Mouse (Mus musculus) kidney, adult 2 months (tissue): ENCODE measurements around the gene Ranbp9. TPM values are rescaled to one million over a fixed set of nuclear protein-coding genes. Genes with fewer than 3 reads are reported as not detected.

Experiments used
- DNase-seq: peaks from one replicate; pipeline ENCODE4 v3.0.0; 2021
- H3K27ac ChIP-seq: fragments of 200-500 bp; 2 replicates; pipeline ENCODE4 v1.5.1; 2012; ENCODE audit warnings: low read depth, low read length, control low read depth, inconsistent platforms; ENCODE audit not compliant: insufficient read depth
- H3K27me3 ChIP-seq: fragments of 200-500 bp; replicated peaks from 2 replicates; pipeline ENCODE4 v1.6.1; 2012; ENCODE audit warnings: mild to moderate bottlenecking, moderate library complexity, low read length, inconsistent platforms; ENCODE audit not compliant: control insufficient read depth, insufficient read depth
- H3K36me3 ChIP-seq: fragments of 200-500 bp; 2 replicates; pipeline ENCODE4 v1.6.1; 2012; ENCODE audit warnings: mild to moderate bottlenecking, moderate library complexity, low read length, inconsistent platforms; ENCODE audit not compliant: control insufficient read depth, insufficient read depth
- H3K4me1 ChIP-seq: fragments of 200-500 bp; 2 replicates; pipeline ENCODE4 v1.6.1; 2011; ENCODE audit warnings: low read length; ENCODE audit not compliant: control insufficient read depth, insufficient read depth
- H3K4me3 ChIP-seq: fragments of 200-500 bp; 2 replicates; pipeline ENCODE4 v1.5.1; 2011; ENCODE audit warnings: mild to moderate bottlenecking, low read depth, low read length, control low read depth; ENCODE audit not compliant: insufficient read depth
- CTCF ChIP-seq: fragments of 200-500 bp; conservative IDR thresholded peaks from 2 replicates; pipeline ENCODE4 v1.5.1; 2011; ENCODE audit warnings: low read depth, mild to moderate bottlenecking, control low read depth, low read length, moderate library complexity, mixed read lengths; ENCODE audit not compliant: insufficient read depth, insufficient read length
- POLR2A ChIP-seq: fragments of 200-500 bp; IDR thresholded peaks from one replicate; pipeline ENCODE4 v1.6.1; 2011; ENCODE audit warnings: low read depth, low read length, control low read depth
- WGBS: fragments of 180-500 bp; shearing (Covaris S2); methylation state at CpG from one replicate; pipeline ENCODE4 v1.1.7; 2018; 5-methylcytosine and 5-hydroxymethylcytosine counted together
- polyA plus RNA-seq: library from polyadenylated mRNA; depleted of rRNA; stranded (reverse); fragments of >200 nt; gene quantifications from 2 replicates; pipeline ENCODE4 v1.2.3, GENCODE M21; 2012

The Ranbp9 gene
- polyA plus RNA-seq, 1 experiment: 15.4 TPM

DNA sequence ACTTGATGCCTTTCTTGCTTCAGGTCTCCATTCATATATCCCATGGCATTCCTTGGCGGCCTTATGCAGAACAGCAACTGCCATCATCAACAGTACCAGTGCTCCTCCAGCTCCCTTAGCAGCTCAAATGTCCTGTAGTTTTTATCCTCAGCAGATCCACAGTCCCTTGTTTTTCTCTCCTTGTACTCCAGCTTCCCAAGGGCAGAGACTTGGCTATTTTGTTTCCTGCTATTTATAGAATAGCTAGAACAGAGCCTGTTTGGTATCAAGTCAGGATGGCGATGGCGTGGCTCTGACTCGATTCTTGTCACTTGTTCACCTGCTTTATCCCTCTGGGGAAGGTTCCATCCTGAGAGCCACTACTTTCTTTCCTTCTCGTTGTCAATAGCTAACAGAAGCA lies 40.9 kb upstream of the Ranbp9 start:
- Histone ChIP-seq H3K27me3 (no peaks in the 10 kb centered on the region), H3K4me1 (0 out of 2 replicates have a peak, but pooled peaks cover 4% of the 10 kb centered on the region), H3K4me3 (no peak overlapping the region), H3K27ac (no peak overlapping the region), H3K36me3 (no peaks in the 10 kb centered on the region)
- DNase-seq: no peak
- WGBS: 88% methylated on average over 5 of the region's 5 CpGs
- TF ChIP-seq CTCF: no peak
- TF ChIP-seq POLR2A: no peak

DNA sequence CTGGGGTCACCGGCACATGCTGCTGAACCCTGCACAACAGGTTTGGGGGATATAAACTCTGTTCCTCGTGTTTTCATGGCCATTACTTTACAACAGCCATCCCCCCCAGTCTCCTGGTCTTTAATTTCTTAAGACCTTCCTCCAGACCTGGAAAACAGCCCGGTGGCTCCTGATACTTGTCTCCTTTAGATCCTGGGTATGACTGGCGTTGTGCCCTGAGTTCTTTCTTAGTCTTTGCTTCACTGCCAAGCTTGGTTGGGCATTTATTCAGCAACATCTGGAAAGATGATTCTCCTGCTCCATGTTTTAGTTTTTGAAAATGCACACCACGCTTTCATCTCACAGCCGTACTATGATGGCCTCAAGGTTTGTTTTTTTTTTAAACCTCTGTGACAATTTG lies 38.2 kb upstream of the Ranbp9 start:
- Histone ChIP-seq H3K27me3 (no peaks in the 10 kb centered on the region), H3K4me3 (no peak overlapping the region), H3K36me3 (no peaks in the 10 kb centered on the region), H3K27ac (no peak overlapping the region), H3K4me1 (no peaks in the 10 kb centered on the region)
- TF ChIP-seq POLR2A (no peak), CTCF (no peak)
- DNase-seq: no peak
- WGBS: 78% methylated on average over 6 of the region's 6 CpGs

- H3K27me3 ChIP-seq: no peaks in the 10 kb centered on the region
- H3K36me3 ChIP-seq: no peaks in the 10 kb centered on the region
- DNase-seq: no peak
- H3K27ac ChIP-seq: no peak overlapping the region
- H3K4me1 ChIP-seq: no peaks in the 10 kb centered on the region
- no peak overlapping the region for H3K4me3 ChIP-seq
- TF ChIP-seq POLR2A: no peak
- no peak for TF ChIP-seq CTCF
- whole genome bisulfite sequencing: 77% methylated on average over 8 of the region's 8 CpGs
Observed at GRCm38 (mm10) chr13:43517371-43517770, 36.3 kb upstream of the Ranbp9 start.

GRCm38 (mm10) chr13:43516931-43517330 lies 35.8 kb upstream of the Ranbp9 start:
- WGBS: 71% methylated on average over 6 of the region's 6 CpGs
- H3K4me1 ChIP-seq: no peaks in the 10 kb centered on the region
- TF ChIP-seq CTCF (no peak), POLR2A (no peak)
- H3K27me3 ChIP-seq: no peaks in the 10 kb centered on the region
- no peaks in the 10 kb centered on the region for H3K36me3 ChIP-seq
- DNase-seq: no peak
- H3K27ac ChIP-seq: no peak overlapping the region
- no peak overlapping the region for H3K4me3 ChIP-seq

GRCm38 (mm10) chr13:43516119-43516518 lies 35.0 kb upstream of the Ranbp9 start:
- 93% methylated on average over 5 of the region's 5 CpGs for WGBS
- Histone ChIP-seq H3K4me3 (no peak overlapping the region), H3K27me3 (no peaks in the 10 kb centered on the region), H3K36me3 (no peaks in the 10 kb centered on the region), H3K27ac (no peak overlapping the region), H3K4me1 (no peaks in the 10 kb centered on the region)
- TF ChIP-seq CTCF (no peak), POLR2A (no peak)
- DNase-seq: no peak

GRCm38 (mm10) chr13:43514950-43515358 lies 33.9 kb upstream of the Ranbp9 start:
- Histone ChIP-seq H3K27me3 (no peaks in the 10 kb centered on the region), H3K4me3 (no peak overlapping the region), H3K27ac (no peak overlapping the region), H3K4me1 (0 out of 2 replicates have a peak, but pooled peaks cover 2% of the 10 kb centered on the region), H3K36me3 (no peaks in the 10 kb centered on the region)
- no peak for DNase-seq
- TF ChIP-seq POLR2A (no peak), CTCF (no peak)
- WGBS: 79% methylated on average over 8 of the region's 8 CpGs

- no peak for DNase-seq
- H3K27me3 ChIP-seq: no peaks in the 10 kb centered on the region
- 92% methylated on average over 3 of the region's 3 CpGs for WGBS
- H3K27ac ChIP-seq: no peak overlapping the region
- no peaks in the 10 kb centered on the region for H3K36me3 ChIP-seq
- TF ChIP-seq CTCF (no peak), POLR2A (no peak)
- no peak overlapping the region for H3K4me3 ChIP-seq
- 0 out of 2 replicates have a peak, but pooled peaks cover 2% of the 10 kb centered on the region for H3K4me1 ChIP-seq
Observed at GRCm38 (mm10) chr13:43512736-43513135, 31.7 kb upstream of the Ranbp9 start.

GRCm38 (mm10) chr13:43505798-43506197 lies 24.7 kb upstream of the Ranbp9 start:
- H3K4me1 ChIP-seq: peaks cover 7% of the 10 kb centered on the region; the same call in 1 of the 2 replicates
- TF ChIP-seq CTCF (no peak), POLR2A (no peak)
- H3K4me3 ChIP-seq: no peak overlapping the region
- no peak for DNase-seq
- H3K27ac ChIP-seq: no peak overlapping the region
- H3K27me3 ChIP-seq: no peaks in the 10 kb centered on the region
- WGBS: 92% methylated on average over 3 of the region's 3 CpGs
- H3K36me3 ChIP-seq: no peaks in the 10 kb centered on the region
